Mouse (Mus musculus): ENCODE data around the gene Ube3a. TPM values are rescaled to one million over a fixed set of nuclear protein-coding genes. Genes with fewer than 3 reads are reported as not detected.

The Ube3a gene
- polyA plus RNA-seq (2015; fragmentation: Nextera tagmentation; extraction: Ambion mirVana) = 83.7 and 84.6 TPM in 2 replicates

DNA sequence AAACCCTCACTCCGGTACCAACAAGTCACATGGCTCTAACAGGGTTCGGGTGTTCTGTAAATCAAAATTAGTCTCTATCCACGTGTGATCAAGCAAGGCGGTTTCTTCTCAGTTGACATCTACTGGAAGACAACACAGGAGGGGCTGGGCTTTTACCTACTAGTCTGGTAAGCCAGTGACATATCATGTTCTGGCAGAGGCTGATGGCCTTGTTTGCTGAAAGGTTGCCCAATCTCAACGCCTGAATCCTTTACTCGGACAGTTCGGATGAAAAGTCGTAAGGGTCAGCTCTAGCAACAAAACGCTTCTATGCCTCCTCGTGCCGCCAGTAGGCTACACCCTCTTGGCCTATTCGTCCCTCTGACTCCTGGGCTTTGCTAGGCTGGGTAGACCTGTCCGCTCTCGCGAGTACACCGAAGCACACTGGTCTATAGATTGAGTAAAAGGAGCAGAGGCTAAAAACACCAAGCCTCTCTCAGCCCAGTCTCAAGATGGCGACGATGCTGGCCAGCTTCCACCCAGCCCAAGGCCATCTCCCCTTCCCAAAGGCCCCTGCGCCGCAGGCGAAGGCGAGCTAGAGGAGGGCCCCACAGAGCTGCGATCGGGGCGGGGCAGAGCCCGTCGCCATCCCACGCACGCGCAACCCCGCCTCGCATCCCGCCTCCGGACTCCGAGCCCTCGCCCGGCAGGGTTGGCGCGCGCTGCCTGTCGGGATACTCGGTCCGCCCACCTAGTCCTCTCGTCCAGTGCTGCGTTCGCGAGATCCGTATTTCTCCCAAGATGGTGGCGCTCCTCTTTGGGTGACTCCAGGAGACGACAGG is at the start of gene Ube3a:
Ube3a (plus strand) TSS at position 706 of the 821 bp plus-strand sequence.
- Histone ChIP-seq H3K27ac (replicated peaks) (peak within 1 kb of the TSS; percentile 99), H3K4me3 (ENCODE audit: low read depth, low read length) (peak within 1 kb of the TSS; percentile 94), H3K27me3 (ENCODE audit: control insufficient read depth, insufficient read depth, low read length) (no peaks in the 10 kb centered on the region), H3K4me2 (replicated peaks; ENCODE audit: low read depth) (peak within 1 kb of the TSS; percentile 66), H3K4me1 (replicated peaks; ENCODE audit: control insufficient read depth, insufficient read depth) (no peaks in the 10 kb centered on the region), H3K36me3 (ENCODE audit: control insufficient read depth, insufficient read depth, low read length) (no peaks in the 10 kb centered on the region), H3K9me3 (ENCODE audit: control insufficient read depth, low read length) (no peaks in the 10 kb centered on the region), H3K9ac (ENCODE audit: low read length) (peak within 1 kb of the TSS; percentile 99)
- WGBS = under 1% methylated on average over 43 of the region's 50 CpGs
- TF ChIP-seq EP300 (optimal IDR thresholded peaks at IDR 0.05) (no peak), CTCF (IDR thresholded peaks at IDR 0.05; ENCODE audit: low read depth) (no peak)
- ATAC-seq (ENCODE audit: low FRiP score, low TSS enrichment) (peak; percentile 99), DNase-seq (ENCODE audit: low spot score) (peak; percentile 99)

GRCm38 (mm10) chr7:59192831-59193230 is 35.7 kb upstream of the Ube3a start:
- H3K4me3 ChIP-seq (ENCODE audit: low read depth, low read length) = no peak overlapping the region

DNA sequence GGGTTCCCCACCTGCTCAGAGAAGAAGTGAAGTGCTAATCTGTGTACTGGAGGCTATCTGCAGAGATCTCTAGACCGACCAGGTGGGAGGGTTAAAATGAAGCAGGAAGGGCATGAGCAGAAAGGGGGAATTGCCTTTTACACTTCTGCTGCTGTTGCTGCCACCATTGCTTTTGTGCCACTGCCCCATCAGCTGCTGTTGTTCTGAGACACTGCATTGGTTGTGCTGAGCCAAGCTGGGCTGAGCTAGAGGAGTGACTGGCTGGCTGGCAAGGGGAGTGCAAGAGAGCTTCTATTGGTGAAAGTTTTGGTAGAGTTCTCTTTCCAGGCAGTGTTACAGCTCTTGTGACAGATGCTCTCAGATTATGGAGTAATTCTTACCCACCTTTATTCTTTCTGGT is 13.6 kb upstream of the Ube3a start:
- no peak overlapping the region for H3K4me2 ChIP-seq (replicated peaks; ENCODE audit: low read depth)
- no peak for ATAC-seq (ENCODE audit: low FRiP score, low TSS enrichment)
- no peaks in the 10 kb centered on the region for H3K4me1 ChIP-seq (replicated peaks; ENCODE audit: control insufficient read depth, insufficient read depth)
- no peaks in the 10 kb centered on the region for H3K36me3 ChIP-seq (ENCODE audit: control insufficient read depth, insufficient read depth, low read length)
- 53% methylated on average over 1 of the region's 1 CpGs for WGBS
- no peak overlapping the region for H3K4me3 ChIP-seq (ENCODE audit: low read depth, low read length)
- H3K27ac ChIP-seq (replicated peaks) = no peak overlapping the region
- TF ChIP-seq CTCF (IDR thresholded peaks at IDR 0.05; ENCODE audit: low read depth) = no peak
- TF ChIP-seq EP300 (optimal IDR thresholded peaks at IDR 0.05) = no peak
- H3K9me3 ChIP-seq (ENCODE audit: control insufficient read depth, low read length) = no peaks in the 10 kb centered on the region
- H3K9ac ChIP-seq (ENCODE audit: low read length) = no peak overlapping the region
- no peak for DNase-seq (ENCODE audit: low spot score)
- H3K27me3 ChIP-seq (ENCODE audit: control insufficient read depth, insufficient read depth, low read length) = no peaks in the 10 kb centered on the region

More at GRCm38 (mm10) chr7:59192831-59193230, 35.7 kb upstream of the Ube3a start:
- ATAC-seq (ENCODE audit: low FRiP score, low TSS enrichment) = no peak
- no peaks in the 10 kb centered on the region for H3K36me3 ChIP-seq (ENCODE audit: control insufficient read depth, insufficient read depth, low read length)
- H3K27ac ChIP-seq (replicated peaks) = no peak overlapping the region
- no peaks in the 10 kb centered on the region for H3K27me3 ChIP-seq (ENCODE audit: control insufficient read depth, insufficient read depth, low read length)
- H3K9ac ChIP-seq (ENCODE audit: low read length) = no peak overlapping the region
- no peak overlapping the region for H3K4me2 ChIP-seq (replicated peaks; ENCODE audit: low read depth)
- TF ChIP-seq EP300 (optimal IDR thresholded peaks at IDR 0.05) (no peak), CTCF (IDR thresholded peaks at IDR 0.05; ENCODE audit: low read depth) (no peak)
- H3K4me1 ChIP-seq (replicated peaks; ENCODE audit: control insufficient read depth, insufficient read depth) = no peaks in the 10 kb centered on the region
- no peak for DNase-seq (ENCODE audit: low spot score)
- H3K9me3 ChIP-seq (ENCODE audit: control insufficient read depth, low read length) = no peaks in the 10 kb centered on the region

DNA sequence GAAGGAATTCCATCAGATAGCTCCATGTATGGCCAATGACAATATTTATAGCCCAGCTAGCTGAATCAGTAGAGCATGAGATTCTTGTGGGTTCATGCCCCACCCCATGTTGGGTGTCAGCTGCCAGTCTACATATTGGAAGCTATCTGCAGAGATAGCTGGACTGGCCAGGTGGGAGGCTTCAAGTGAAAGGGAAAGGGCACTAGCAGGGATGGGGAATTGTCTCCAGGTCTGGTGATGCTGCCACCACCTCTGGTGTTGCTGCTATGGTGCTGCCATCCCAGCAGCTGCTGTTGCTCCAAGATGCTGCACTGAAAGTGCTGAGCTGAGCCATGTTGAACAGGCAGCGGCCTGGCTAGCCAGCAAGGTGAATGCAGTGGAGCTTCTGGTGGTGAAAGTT is 7.3 kb upstream of the Ube3a start:
- H3K27me3 ChIP-seq (ENCODE audit: control insufficient read depth, insufficient read depth, low read length) = no peaks in the 10 kb centered on the region
- ATAC-seq (ENCODE audit: low FRiP score, low TSS enrichment) (no peak), DNase-seq (ENCODE audit: low spot score) (no peak)
- H3K4me3 ChIP-seq (ENCODE audit: low read depth, low read length) = no peak overlapping the region
- H3K27ac ChIP-seq (replicated peaks) = no peak overlapping the region
- no peak overlapping the region for H3K4me2 ChIP-seq (replicated peaks; ENCODE audit: low read depth)
- no peaks in the 10 kb centered on the region for H3K36me3 ChIP-seq (ENCODE audit: control insufficient read depth, insufficient read depth, low read length)
- no peak for TF ChIP-seq CTCF (IDR thresholded peaks at IDR 0.05; ENCODE audit: low read depth)
- no peak for TF ChIP-seq EP300 (optimal IDR thresholded peaks at IDR 0.05)
- WGBS = 75% methylated on average over 1 of the region's 1 CpGs
- no peaks in the 10 kb centered on the region for H3K9me3 ChIP-seq (ENCODE audit: control insufficient read depth, low read length)
- no peaks in the 10 kb centered on the region for H3K4me1 ChIP-seq (replicated peaks; ENCODE audit: control insufficient read depth, insufficient read depth)
- H3K9ac ChIP-seq (ENCODE audit: low read length) = no peak overlapping the region

- H3K27ac ChIP-seq (replicated peaks) = peak overlapping the region; percentile 99
- peak overlapping the region; percentile 66 for H3K4me2 ChIP-seq (replicated peaks; ENCODE audit: low read depth)
- TF ChIP-seq EP300 (optimal IDR thresholded peaks at IDR 0.05) (no peak), CTCF (IDR thresholded peaks at IDR 0.05; ENCODE audit: low read depth) (peak; percentile 66)
- under 1% methylated on average over 39 of the region's 39 CpGs for WGBS
- peak overlapping the region; percentile 99 for H3K9ac ChIP-seq (ENCODE audit: low read length)
- ATAC-seq (ENCODE audit: low FRiP score, low TSS enrichment) = peak; percentile 75
- H3K36me3 ChIP-seq (ENCODE audit: control insufficient read depth, insufficient read depth, low read length) = no peaks in the 10 kb centered on the region
- H3K4me3 ChIP-seq (ENCODE audit: low read depth, low read length) = peak overlapping the region; percentile 94
- no peaks in the 10 kb centered on the region for H3K9me3 ChIP-seq (ENCODE audit: control insufficient read depth, low read length)
- no peak for DNase-seq (ENCODE audit: low spot score)
- H3K4me1 ChIP-seq (replicated peaks; ENCODE audit: control insufficient read depth, insufficient read depth) = no peaks in the 10 kb centered on the region
- no peaks in the 10 kb centered on the region for H3K27me3 ChIP-seq (ENCODE audit: control insufficient read depth, insufficient read depth, low read length)
Observed at GRCm38 (mm10) chr7:59228866-59229182, 274 bp downstream of the Ube3a start.

DNA sequence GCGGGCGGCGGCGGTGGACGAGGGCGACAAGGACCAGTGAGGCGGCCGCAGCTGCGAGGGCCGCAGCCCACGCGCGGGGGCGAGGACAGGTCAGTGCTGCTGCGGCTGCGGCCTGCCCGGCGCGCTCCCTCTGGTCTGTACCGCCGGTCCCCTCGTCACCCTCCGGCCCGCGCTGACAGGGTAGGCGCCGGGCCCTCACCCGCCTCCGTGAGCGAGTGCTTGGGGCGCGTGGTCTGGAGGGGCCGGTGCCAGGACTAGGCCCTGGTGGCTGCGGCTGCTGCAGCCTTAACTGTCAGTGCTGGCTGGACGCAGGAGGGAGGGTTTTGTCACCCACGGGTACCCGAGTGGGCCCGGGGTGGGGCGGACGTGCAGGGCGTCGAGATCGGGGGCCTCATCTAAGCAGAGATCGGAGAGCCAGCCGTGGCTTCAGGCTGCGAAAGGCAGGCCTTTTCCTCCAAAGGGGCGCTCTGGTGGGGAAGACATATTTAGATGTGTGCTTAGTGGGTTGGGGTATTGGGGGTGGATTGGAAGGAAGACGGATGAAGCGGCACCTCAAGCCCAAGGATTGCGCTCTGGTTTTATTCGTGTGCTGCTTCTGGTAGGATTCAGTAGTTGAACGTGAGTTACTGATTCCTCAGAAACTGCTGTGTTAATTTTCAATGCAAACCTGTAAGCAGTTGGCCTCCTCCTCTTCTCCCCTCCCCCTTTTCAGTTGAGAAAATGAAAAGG is 797 bp downstream of the Ube3a start:
- peak overlapping the region; percentile 99 for H3K27ac ChIP-seq (replicated peaks)
- H3K36me3 ChIP-seq (ENCODE audit: control insufficient read depth, insufficient read depth, low read length) = no peaks in the 10 kb centered on the region
- ATAC-seq (ENCODE audit: low FRiP score, low TSS enrichment) (peak; percentile 49), DNase-seq (ENCODE audit: low spot score) (peak; percentile 65)
- 1% methylated on average over 37 of the region's 52 CpGs for WGBS
- no peak for TF ChIP-seq CTCF (IDR thresholded peaks at IDR 0.05; ENCODE audit: low read depth)
- TF ChIP-seq EP300 (optimal IDR thresholded peaks at IDR 0.05) = no peak
- H3K27me3 ChIP-seq (ENCODE audit: control insufficient read depth, insufficient read depth, low read length) = no peaks in the 10 kb centered on the region
- H3K4me3 ChIP-seq (ENCODE audit: low read depth, low read length) = peak overlapping the region; percentile 94
- no peaks in the 10 kb centered on the region for H3K4me1 ChIP-seq (replicated peaks; ENCODE audit: control insufficient read depth, insufficient read depth)
- no peaks in the 10 kb centered on the region for H3K9me3 ChIP-seq (ENCODE audit: control insufficient read depth, low read length)
- H3K4me2 ChIP-seq (replicated peaks; ENCODE audit: low read depth) = peak overlapping the region; percentile 66
- peak overlapping the region; percentile 99 for H3K9ac ChIP-seq (ENCODE audit: low read length)

Data from stomach, postnatal 0 days (tissue).